Mouse (Mus musculus) heart, embryonic 15.5 days (tissue): ENCODE data around the gene Ankrd45. TPM values are rescaled to one million over a fixed set of nuclear protein-coding genes. Genes with fewer than 3 reads are reported as not detected.
A peak's percentile ranks its signal among the peaks of the same experiment; 100 is the strongest.
"Not testable (repeated sequence)": the region's sequence is repeated elsewhere in the genome, so short reads cannot be mapped to it uniquely, and the experiment has no call there.

Source experiments
- ATAC-seq: fragments of 200-750 bp; cut with Nextera tagmentation; replicated peaks from 2 replicates; pipeline ENCODE4 v1.8.0; 2017; ENCODE audit warnings: low read depth, moderate TSS enrichment; ENCODE audit not compliant: insufficient number of reproducible peaks, insufficient read depth, low FRiP score
- H3K27ac ChIP-seq: fragments of 300-500 bp; sonication (generic); 2 replicates; pipeline ENCODE4 v1.5.1; 2015; ENCODE audit warnings: mild to moderate bottlenecking, inconsistent platforms
- H3K27me3 ChIP-seq: fragments of 300-500 bp; sonication (generic); 2 replicates; pipeline ENCODE4 v1.6.1; 2015; ENCODE audit warnings: inconsistent platforms
- H3K36me3 ChIP-seq: fragments of 300-500 bp; sonication (generic); 2 replicates; pipeline ENCODE4 v1.6.1; 2015; ENCODE audit warnings: mild to moderate bottlenecking, inconsistent platforms
- H3K4me1 ChIP-seq: fragments of 300-500 bp; sonication (generic); replicated peaks from 2 replicates; pipeline ENCODE4 v1.6.1; 2015; ENCODE audit warnings: inconsistent platforms
- H3K4me2 ChIP-seq: fragments of 300-500 bp; sonication (generic); 2 replicates; pipeline ENCODE4 v1.6.1; 2015; ENCODE audit warnings: inconsistent platforms, mild to moderate bottlenecking, moderate library complexity
- H3K4me3 ChIP-seq: fragments of 300-500 bp; sonication (generic); 2 replicates; pipeline ENCODE4 v1.5.1; 2015; ENCODE audit warnings: mild to moderate bottlenecking, inconsistent platforms
- H3K9ac ChIP-seq: fragments of 300-500 bp; sonication (generic); 2 replicates; pipeline ENCODE4 v1.6.1; 2015; ENCODE audit warnings: mild to moderate bottlenecking, inconsistent platforms
- H3K9me3 ChIP-seq: fragments of 300-500 bp; sonication (generic); replicated peaks from 2 replicates; pipeline ENCODE4 v1.6.1; 2016; ENCODE audit warnings: inconsistent platforms
- WGBS: fragments of 180-500 bp; shearing (Covaris S2); methylation state at CpG from one replicate; pipeline ENCODE4 v1.1.7; 2015; ENCODE audit warnings: mixed read lengths; 5-methylcytosine and 5-hydroxymethylcytosine counted together
- polyA plus RNA-seq: library from polyadenylated mRNA; unstranded; fragments of >200 nt; fragmentation: Nextera tagmentation; extraction: Ambion mirVana; gene quantifications from 2 replicates; pipeline ENCODE4 v1.2.1, GENCODE M21; 2015

Ankrd45 gene
- polyA plus RNA-seq, 1 experiment from 2014 or later: 4.3 TPM

DNA sequence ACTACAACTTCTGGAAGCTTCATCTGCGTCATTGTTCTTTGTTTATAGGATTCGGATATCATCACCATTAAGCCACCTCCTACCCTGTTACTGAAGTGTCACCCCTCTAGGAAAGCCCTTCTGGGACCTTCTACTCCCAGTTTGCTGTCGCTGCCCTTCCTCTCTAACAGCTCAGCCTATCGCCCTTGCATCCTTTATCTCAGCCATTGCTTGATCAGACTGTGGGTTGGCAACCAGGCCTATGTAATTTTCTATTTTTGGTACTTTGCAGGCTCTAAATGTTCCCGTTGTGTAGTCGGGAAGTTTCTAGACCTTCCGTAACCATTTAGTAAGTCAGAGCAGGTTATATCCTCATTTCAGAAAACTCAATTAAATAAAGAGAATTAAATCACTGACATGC lies 725 bp downstream of the Ankrd45 start:
- Histone ChIP-seq H3K27ac (no peak overlapping the region), H3K9me3 (no peaks in the 10 kb centered on the region), H3K4me2 (peak overlapping the region; percentile 81), H3K27me3 (no peaks in the 10 kb centered on the region), H3K4me3 (peak overlapping the region; percentile 49; the same call in 1 of the 2 replicates), H3K9ac (no peak overlapping the region), H3K36me3 (no peaks in the 10 kb centered on the region), H3K4me1 (peaks cover 11% of the 10 kb centered on the region; the same call in 1 of the 2 replicates)
- 52% methylated on average over 7 of the region's 7 CpGs for WGBS
- no peak for ATAC-seq

DNA sequence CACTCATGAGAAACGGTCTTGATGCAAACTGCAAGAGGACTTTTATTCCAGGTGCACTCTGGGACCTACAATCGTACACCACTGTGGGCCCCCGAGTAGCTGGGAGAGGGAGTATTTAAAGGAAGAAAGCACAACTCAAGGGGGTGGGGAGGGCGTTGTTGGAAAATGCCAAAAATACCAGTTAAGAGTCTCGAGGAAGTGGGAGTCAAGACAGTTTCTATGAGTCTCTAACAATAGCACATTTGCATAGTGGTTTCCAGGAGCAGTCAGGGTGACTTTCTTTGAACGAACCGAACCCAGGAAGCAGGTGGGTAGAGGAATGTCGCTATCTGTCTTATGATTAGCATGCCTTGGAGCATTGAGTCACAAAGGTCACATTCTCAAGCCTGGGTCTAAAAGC lies 3.1 kb downstream of the Ankrd45 start:
- 69% methylated on average over 8 of the region's 8 CpGs for WGBS
- H3K9ac ChIP-seq, H3K4me2 ChIP-seq, H3K4me3 ChIP-seq, H3K36me3 ChIP-seq, H3K27ac ChIP-seq, H3K27me3 ChIP-seq, ATAC-seq, H3K9me3 ChIP-seq: not testable (repeated sequence)
- H3K4me1 ChIP-seq: peaks cover 11% of the 10 kb centered on the region; the same call in 1 of the 2 replicates

DNA sequence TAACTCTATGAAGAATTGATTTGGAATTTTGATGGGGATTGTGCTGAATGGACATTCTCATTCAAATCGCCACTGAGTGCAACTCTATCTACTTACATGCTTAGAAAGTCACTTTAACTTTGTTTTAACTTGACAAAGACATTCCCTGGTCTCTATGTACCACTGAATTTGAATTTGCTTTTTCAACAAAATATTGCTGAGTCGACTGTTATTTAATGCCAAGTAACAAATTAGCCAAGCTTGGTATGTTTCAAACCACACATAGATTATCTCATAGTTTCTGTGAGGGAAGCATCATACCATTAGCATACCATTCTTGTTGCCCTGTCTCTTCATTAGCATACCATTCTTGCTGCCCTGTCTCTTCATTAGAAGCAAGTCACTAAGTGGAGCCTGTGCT lies 5.4 kb downstream of the Ankrd45 start:
- ATAC-seq: no peak
- Histone ChIP-seq H3K36me3 (no peaks in the 10 kb centered on the region), H3K4me1 (0 out of 2 replicates have a peak, but pooled peaks cover 3% of the 10 kb centered on the region), H3K4me3 (no peak overlapping the region), H3K27ac (no peak overlapping the region), H3K9me3 (no peaks in the 10 kb centered on the region), H3K9ac (no peak overlapping the region), H3K27me3 (no peaks in the 10 kb centered on the region), H3K4me2 (no peak overlapping the region)
- 61% methylated on average over 2 of the region's 2 CpGs for WGBS

DNA sequence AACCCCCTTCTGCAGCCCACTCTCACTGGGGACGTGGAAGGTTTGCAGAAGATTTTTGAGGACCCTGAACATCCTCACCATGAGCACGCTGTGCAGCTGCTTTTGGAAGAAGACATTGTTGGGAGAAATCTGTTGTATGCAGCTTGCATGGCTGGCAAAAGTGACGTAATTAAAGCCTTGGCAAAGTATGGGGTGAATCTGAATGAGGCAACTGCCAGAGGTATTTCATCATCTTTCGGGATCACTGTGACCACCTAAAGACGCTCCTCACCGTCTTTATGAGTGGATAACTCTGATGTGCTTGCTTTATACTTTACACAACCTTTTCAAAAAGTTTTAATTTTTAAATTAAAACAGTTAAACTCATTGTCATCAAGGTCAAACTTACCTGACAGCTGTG lies 8.6 kb downstream of the Ankrd45 start:
- H3K4me2 ChIP-seq: no peak overlapping the region
- H3K4me1 ChIP-seq: no peaks in the 10 kb centered on the region
- H3K4me3 ChIP-seq: no peak overlapping the region
- no peaks in the 10 kb centered on the region for H3K9me3 ChIP-seq
- H3K27me3 ChIP-seq: no peaks in the 10 kb centered on the region
- 76% methylated on average over 6 of the region's 6 CpGs for WGBS
- no peak overlapping the region for H3K27ac ChIP-seq
- no peak overlapping the region for H3K9ac ChIP-seq
- no peaks in the 10 kb centered on the region for H3K36me3 ChIP-seq
- ATAC-seq: no peak

DNA sequence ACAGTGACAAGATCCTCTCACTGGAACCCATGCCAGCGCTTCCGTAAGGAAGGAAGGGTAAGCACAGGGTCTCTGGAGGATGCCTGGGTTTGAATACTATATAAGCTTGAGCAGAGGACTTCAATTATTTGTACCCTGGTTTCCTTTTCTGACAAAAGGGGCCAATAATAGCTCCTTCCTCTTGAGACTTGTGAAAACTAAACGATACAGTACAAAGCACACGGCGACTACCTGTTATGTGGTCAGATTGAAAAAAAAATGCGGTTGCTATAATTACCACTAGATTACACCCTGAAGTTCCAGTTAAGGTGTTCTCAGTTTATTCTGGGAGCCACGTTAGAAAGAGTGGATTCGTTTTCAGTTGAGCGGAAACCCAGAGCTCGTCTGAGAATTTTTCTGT lies 14.1 kb downstream of the Ankrd45 start:
- no peaks in the 10 kb centered on the region for H3K9me3 ChIP-seq
- H3K27ac ChIP-seq: no peak overlapping the region
- ATAC-seq: no peak
- H3K4me2 ChIP-seq: no peak overlapping the region
- no peak overlapping the region for H3K4me3 ChIP-seq
- no peaks in the 10 kb centered on the region for H3K4me1 ChIP-seq
- H3K9ac ChIP-seq: no peak overlapping the region
- no peaks in the 10 kb centered on the region for H3K36me3 ChIP-seq
- H3K27me3 ChIP-seq: no peaks in the 10 kb centered on the region
- 77% methylated on average over 10 of the region's 10 CpGs for WGBS

DNA sequence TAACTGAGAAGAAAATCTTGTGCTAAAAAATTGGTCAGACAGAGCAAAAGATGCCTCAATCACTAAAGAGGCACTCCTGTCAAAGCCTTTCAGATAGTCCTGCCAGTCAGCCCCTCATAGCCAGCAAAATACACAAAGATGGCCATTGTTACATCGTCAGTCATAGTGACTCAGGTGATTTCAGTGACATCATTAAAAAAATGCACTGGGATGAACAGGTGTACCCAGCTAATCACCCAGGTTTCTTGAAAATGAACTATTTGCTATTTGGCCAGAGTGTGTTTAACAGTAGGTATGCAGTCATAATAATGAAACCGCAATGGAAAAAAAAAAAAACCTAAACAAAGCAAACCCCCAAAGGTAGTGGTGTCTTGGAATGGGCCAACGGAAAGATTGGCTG lies 16.7 kb downstream of the Ankrd45 start, which contains the start of gene Tex50:
Gene Tex50 (minus strand): TSS at position 101 of the 400 bp plus-strand sequence.
- Histone ChIP-seq H3K27ac (no peak within 1 kb of the TSS), H3K4me3 (no peak within 1 kb of the TSS), H3K4me2 (no peak within 1 kb of the TSS), H3K9me3 (no peaks in the 10 kb centered on the region), H3K9ac (no peak within 1 kb of the TSS), H3K36me3 (no peaks in the 10 kb centered on the region), H3K27me3 (no peaks in the 10 kb centered on the region), H3K4me1 (no peaks in the 10 kb centered on the region)
- WGBS: 86% methylated on average over 3 of the region's 3 CpGs
- no peak for ATAC-seq

DNA sequence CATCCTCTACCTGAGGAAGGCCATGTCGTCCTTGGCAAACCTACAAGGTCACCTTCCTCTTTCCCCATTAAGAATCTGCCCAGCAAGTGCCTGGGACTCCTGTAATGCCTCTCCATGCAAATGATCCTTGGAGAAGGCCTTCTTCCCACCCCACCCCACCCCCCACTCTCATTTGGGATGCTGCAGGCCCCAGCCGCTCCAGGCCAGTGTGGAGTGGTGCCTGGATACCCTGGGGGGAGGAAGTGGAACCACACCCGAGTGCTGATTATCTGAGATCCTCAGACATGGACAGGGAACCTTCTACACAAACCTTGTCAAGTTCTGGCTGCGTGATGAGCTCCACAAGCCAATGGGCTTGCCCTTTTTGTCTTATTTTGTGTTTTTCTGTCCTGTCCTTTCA lies 17.8 kb downstream of the Ankrd45 start:
- no peak overlapping the region for H3K4me3 ChIP-seq
- ATAC-seq: no peak
- no peaks in the 10 kb centered on the region for H3K27me3 ChIP-seq
- no peak overlapping the region for H3K27ac ChIP-seq
- no peak overlapping the region for H3K9ac ChIP-seq
- no peak overlapping the region for H3K4me2 ChIP-seq
- no peaks in the 10 kb centered on the region for H3K9me3 ChIP-seq
- 48% methylated on average over 4 of the region's 4 CpGs for WGBS
- no peaks in the 10 kb centered on the region for H3K4me1 ChIP-seq
- no peaks in the 10 kb centered on the region for H3K36me3 ChIP-seq

DNA sequence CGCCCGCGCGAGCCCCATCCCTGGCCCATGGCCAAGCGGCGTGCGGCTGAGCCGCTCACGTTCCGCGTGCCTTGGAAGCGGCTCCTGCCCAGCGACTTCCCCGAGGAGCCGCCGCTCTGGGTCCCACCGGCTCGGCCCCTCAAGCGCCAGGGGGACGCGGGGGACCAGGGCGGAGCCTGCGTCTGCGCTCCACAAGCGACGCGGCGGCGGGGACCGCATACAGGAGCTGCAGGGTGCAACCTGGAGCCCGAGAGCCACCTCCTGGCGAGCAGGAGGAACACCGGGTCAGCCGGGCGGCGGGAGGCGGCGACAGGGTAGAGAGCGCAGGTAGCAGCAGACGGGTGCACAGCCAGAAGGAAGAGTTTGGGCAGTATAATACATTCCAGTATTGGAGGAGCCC lies 28.2 kb downstream of the Ankrd45 start:
- peaks cover 21% of the 10 kb centered on the region for H3K27me3 ChIP-seq
- peaks cover 2% of the 10 kb centered on the region; the same call in 1 of the 2 replicates for H3K4me1 ChIP-seq
- peak; percentile 88 for ATAC-seq
- peak overlapping the region; percentile 66 for H3K4me3 ChIP-seq
- no peaks in the 10 kb centered on the region for H3K9me3 ChIP-seq
- H3K36me3 ChIP-seq: no peaks in the 10 kb centered on the region
- H3K9ac ChIP-seq: peak overlapping the region; percentile 44; the same call in 1 of the 2 replicates
- peak overlapping the region; percentile 91 for H3K4me2 ChIP-seq
- no peak overlapping the region for H3K27ac ChIP-seq
- WGBS: 1% methylated on average over 40 of the region's 40 CpGs

DNA sequence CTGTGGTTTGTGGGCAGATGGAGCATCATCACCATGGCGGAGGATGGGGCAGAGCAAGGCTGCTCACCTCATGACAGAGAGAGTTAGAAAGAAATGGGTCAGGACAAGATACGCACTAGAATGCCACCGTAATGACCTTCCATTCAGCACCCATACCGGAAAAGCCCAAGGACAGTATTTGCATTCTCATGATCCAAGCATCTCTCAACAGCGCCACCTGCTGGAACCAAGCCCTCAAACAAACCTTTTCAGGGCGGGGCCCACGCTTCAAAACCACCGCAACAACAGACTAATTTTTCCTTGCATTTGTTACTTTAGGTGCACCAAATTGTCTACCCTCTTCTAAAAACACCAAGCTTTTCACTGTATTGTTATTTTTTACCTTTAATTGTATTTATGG lies 38.2 kb downstream of the Ankrd45 start:
- no peak for ATAC-seq
- no peaks in the 10 kb centered on the region for H3K27me3 ChIP-seq
- no peak overlapping the region for H3K9ac ChIP-seq
- no peaks in the 10 kb centered on the region for H3K4me1 ChIP-seq
- H3K36me3 ChIP-seq: no peaks in the 10 kb centered on the region
- whole genome bisulfite sequencing: 55% methylated on average over 8 of the region's 8 CpGs
- no peak overlapping the region for H3K27ac ChIP-seq
- H3K4me3 ChIP-seq: no peak overlapping the region
- H3K4me2 ChIP-seq: no peak overlapping the region
- H3K9me3 ChIP-seq: no peaks in the 10 kb centered on the region

DNA sequence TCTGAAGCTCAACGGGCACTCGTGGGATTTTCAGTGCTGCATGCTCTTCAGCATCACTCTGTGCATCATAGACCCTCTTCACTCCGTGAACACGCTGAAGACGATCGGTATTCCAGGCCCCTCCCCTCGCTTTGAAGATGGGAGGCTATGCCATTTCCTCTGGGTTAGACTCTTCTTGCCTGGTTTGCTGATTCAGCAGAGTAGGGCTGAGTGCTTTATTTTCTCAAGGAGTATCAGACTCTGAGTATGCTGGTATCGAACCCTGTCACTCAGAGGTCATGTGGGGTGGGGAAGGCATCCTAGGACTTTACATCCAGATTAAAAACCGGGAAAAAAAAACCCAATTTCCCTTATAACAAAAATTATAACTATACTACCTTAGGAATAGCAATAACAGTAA lies 39.9 kb downstream of the Ankrd45 start:
- Histone ChIP-seq H3K27me3 (no peaks in the 10 kb centered on the region), H3K9me3 (no peaks in the 10 kb centered on the region), H3K27ac (no peak overlapping the region), H3K4me2 (no peak overlapping the region), H3K36me3 (no peaks in the 10 kb centered on the region), H3K4me1 (no peaks in the 10 kb centered on the region), H3K9ac (no peak overlapping the region), H3K4me3 (no peak overlapping the region)
- WGBS: 83% methylated on average over 9 of the region's 9 CpGs
- no peak for ATAC-seq

DNA sequence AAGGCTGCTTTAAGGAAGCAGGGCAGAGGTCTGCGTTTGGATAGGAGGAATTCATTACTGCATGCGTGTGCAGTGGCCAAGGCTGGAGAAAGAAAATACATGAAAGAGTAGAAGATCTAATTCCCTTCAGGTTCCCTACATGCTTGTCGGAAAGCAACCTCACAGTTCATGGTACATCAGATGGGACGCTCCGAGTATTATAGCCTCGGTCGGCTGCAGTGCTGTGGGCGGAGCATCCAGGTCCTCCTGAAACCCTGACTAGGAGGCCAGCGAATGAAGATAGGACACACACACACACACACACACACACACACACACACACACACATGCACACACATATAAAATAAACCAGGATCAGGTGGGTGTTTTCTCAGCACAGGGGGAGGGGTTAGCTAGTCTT lies 41.2 kb downstream of the Ankrd45 start:
- H3K9me3 ChIP-seq: no peaks in the 10 kb centered on the region
- no peaks in the 10 kb centered on the region for H3K36me3 ChIP-seq
- H3K4me1 ChIP-seq: no peaks in the 10 kb centered on the region
- ATAC-seq: no peak
- H3K4me3 ChIP-seq: no peak overlapping the region
- H3K27ac ChIP-seq: no peak overlapping the region
- H3K9ac ChIP-seq: no peak overlapping the region
- H3K27me3 ChIP-seq: no peaks in the 10 kb centered on the region
- 48% methylated on average over 9 of the region's 9 CpGs for WGBS
- H3K4me2 ChIP-seq: no peak overlapping the region

DNA sequence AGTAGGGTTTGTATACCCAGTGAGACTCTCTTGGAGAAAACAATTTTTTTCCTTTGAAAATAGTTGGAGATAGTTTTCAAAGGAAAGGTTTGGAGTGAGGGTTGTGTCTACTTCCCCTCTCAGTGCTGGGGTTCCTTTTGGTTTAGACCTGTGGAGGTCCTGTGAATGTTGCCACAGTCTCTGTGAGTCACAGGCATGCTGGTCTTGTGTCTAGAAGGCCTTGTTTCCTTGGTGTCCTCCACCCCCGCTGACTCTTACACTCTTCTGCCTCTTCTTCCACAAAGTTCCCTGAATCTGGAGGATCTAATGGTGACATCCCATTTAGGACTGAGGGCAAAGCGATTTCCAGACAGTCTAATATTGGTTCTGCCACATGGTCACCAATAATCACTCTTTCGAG lies 42.9 kb downstream of the Ankrd45 start:
- no peak overlapping the region for H3K9ac ChIP-seq
- H3K4me2 ChIP-seq: no peak overlapping the region
- no peak overlapping the region for H3K4me3 ChIP-seq
- no peak overlapping the region for H3K27ac ChIP-seq
- H3K36me3 ChIP-seq: no peaks in the 10 kb centered on the region
- ATAC-seq: no peak
- H3K9me3 ChIP-seq: no peaks in the 10 kb centered on the region
- H3K4me1 ChIP-seq: no peaks in the 10 kb centered on the region
- no peaks in the 10 kb centered on the region for H3K27me3 ChIP-seq
- WGBS: 76% methylated on average over 3 of the region's 3 CpGs
